Mouse (Mus musculus) CD4-positive, CD25-positive, alpha-beta regulatory T cell, adult 9 weeks (primary cell): Measurements from ENCODE around the gene Tldc2. TPM values are rescaled to one million over a fixed set of nuclear protein-coding genes. Genes with fewer than 3 reads are reported as not detected.

ENCODE experiments used
- polyA plus RNA-seq: library from polyadenylated mRNA; unstranded; fragments of 100-300 nt; shearing (Covaris generic); gene quantifications from one replicate; pipeline ENCODE4 v1.2.1, GENCODE M21; 2017

Gene Tldc2
- not detected for polyA plus RNA-seq

DNA sequence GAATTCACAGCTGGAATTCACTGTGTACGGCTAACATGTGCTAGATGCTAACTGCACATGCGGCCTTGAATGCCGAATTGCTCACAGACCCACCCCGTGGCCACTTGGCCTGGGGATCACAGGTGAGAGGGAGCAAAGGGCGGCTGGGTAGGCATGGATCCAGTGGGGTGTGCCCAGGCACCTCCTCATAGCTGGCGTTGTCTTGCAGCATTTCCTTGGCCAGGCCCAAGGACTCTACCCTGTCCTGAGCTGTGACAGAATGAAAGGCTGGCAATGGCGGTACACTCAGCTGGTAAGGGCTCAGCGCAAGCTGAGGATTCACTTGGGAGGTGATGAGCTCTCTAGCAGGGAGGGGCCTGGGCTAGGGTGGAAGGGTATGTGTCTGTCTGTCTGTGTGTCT lies at the start of gene Tldc2:
Gene Tldc2, plus strand, starts transcription at position 260 of the 400 bp plus-strand sequence.

DNA sequence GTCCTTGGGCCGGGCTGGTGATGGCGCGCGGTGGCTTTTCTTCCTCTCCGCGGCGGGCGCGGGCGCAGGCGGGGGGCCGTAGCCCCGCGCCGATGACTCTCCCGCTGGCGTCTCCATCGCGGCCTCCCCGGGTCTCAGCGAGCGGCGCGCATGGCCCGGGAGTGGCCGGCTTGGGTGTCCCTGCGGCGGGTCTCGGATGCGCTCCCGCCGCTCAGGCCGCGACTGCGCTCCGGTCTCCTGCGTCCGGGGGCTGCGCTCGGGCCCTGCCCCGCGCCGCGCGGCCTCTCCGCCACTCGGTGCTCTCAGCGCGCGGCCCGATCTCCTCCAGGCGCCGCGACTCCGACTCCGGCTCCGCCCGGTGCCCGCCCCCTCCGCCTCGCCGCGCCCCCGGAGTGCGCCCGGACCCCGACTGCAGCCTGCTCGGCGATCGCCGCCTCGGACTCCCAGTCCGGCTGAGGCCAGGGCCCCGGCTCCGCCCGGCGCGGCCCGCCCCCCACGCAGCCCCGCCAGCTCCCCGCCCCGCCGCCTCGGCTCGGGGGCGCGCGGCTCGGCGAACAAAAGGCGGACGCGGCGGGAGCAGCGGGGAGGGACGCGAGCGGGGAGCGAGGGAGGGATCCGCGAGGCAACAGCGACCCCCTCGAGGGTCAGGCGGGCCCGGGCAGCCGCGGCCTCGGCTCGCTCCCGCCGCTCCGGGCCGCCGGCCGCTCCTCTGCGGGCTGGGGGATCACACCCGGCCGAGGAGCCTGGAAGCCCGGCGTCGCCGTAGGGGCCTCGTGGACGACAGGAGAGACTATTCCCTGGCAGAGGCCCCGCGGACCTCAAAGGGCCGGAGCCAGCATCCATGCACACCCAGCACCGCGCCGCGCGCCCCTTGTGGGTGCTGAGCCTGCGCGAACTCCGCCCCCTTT lies 7.8 kb upstream of the Tldc2 start, which contains the start of gene Soga1:
Gene Soga1, minus strand, starts transcription at position 462 of the 908 bp plus-strand sequence.

DNA sequence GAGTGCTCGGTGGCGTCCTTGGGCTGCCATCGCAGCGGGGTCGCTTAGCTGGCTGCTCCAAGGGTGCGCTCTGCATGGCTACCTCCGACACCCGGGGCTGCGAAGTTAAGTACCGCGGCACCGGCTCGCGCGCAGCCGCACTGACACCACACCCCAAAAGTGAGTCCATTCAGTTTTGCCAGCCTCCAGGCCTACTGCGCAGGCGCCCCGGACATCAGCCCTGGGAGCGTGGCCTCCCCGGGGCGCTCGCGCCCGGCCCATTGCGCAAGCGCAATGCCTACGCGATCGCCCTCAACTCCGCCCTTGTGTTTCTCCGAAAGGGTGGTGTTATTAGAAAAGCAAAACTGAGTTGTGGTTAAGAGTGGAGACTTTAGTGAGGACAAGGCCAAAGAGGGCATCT lies 48.2 kb downstream of the Tldc2 start, which contains the start of gene Samhd1:
Gene Samhd1, minus strand, starts transcription at position 252 of the 400 bp plus-strand sequence.

Other genes starting within 250 kb of the Tldc2 start
- gene Tgif2, start 247.0 kb upstream of the Tldc2 start, polyA plus RNA-seq = 20.8 TPM
- gene 4930518I15Rik, start 229.1 kb upstream of the Tldc2 start, polyA plus RNA-seq = 7.4 TPM
- 8.2 TPM for gene Rab5if, start 223.9 kb upstream of the Tldc2 start, polyA plus RNA-seq
- gene Sla2, start 199.9 kb upstream of the Tldc2 start, polyA plus RNA-seq = 89.9 TPM
- 187 TPM for gene Ndrg3, start 95.0 kb upstream of the Tldc2 start, polyA plus RNA-seq
- gene Dsn1, start 79.9 kb upstream of the Tldc2 start, polyA plus RNA-seq = 16.9 TPM
- gene Soga1, start 7.8 kb upstream of the Tldc2 start, polyA plus RNA-seq = not detected
- 747 TPM for gene Samhd1, start 48.2 kb downstream of the Tldc2 start, polyA plus RNA-seq
- 28.0 TPM for gene Rbl1, start 117.5 kb downstream of the Tldc2 start, polyA plus RNA-seq
- gene Rpn2, start 192.0 kb downstream of the Tldc2 start, polyA plus RNA-seq = 242 TPM
- gene Mroh8, start 192.5 kb downstream of the Tldc2 start, polyA plus RNA-seq = not detected